Mouse (Mus musculus) adrenal gland, adult 2 months (tissue): Measurements from ENCODE around the gene Lcn4. TPM values are rescaled to one million over a fixed set of nuclear protein-coding genes. Genes with fewer than 3 reads are reported as not detected.
A peak's percentile ranks its signal among the peaks of the same experiment; 100 is the strongest.

Experiments
- DNase-seq: peaks from one replicate; pipeline ENCODE4 v3.0.0; 2021
- polyA plus RNA-seq: library from polyadenylated mRNA; depleted of rRNA; stranded (reverse); fragments of >200 nt; gene quantifications from 2 replicates; pipeline ENCODE4 v1.2.3, GENCODE M21; 2012; rRNA removed
- total RNA-seq, 2 experiments: library from RNA; stranded (reverse); gene quantifications; 2 replicates each; pipeline ENCODE4 v1.2.3; 2021

Gene Lcn4
- total and polyA plus RNA-seq, 3 experiments = not detected

GRCm38 (mm10) chr2:26634629-26635488 is 36.2 kb downstream of the Lcn4 start:
- no peak for DNase-seq

- no peak for DNase-seq
Observed at GRCm38 (mm10) chr2:26633953-26634530, 37.0 kb downstream of the Lcn4 start.

- DNase-seq = no peak
Observed at GRCm38 (mm10) chr2:26632541-26633395, 38.3 kb downstream of the Lcn4 start.

GRCm38 (mm10) chr2:26628792-26629437 is 42.2 kb downstream of the Lcn4 start:
- no peak for DNase-seq

GRCm38 (mm10) chr2:26627921-26628739 is 43.0 kb downstream of the Lcn4 start, which contains the start of gene Fam69b:
Gene Fam69b, plus strand, starts transcription at chr2:26628457.
- peak; percentile 84 for DNase-seq

GRCm38 (mm10) chr2:26626081-26626480 is 45.0 kb downstream of the Lcn4 start:
- no peak for DNase-seq

- no peak for DNase-seq
Observed at GRCm38 (mm10) chr2:26625419-26625818, 45.7 kb downstream of the Lcn4 start.

GRCm38 (mm10) chr2:26622984-26623383 is 48.1 kb downstream of the Lcn4 start:
- DNase-seq = no peak

- no peak for DNase-seq
Observed at GRCm38 (mm10) chr2:26621246-26621645, 49.8 kb downstream of the Lcn4 start.

- DNase-seq = no peak
Observed at GRCm38 (mm10) chr2:26617928-26618327, 53.2 kb downstream of the Lcn4 start.

Other genes starting within 250 kb of the Lcn4 start
- 10 to 100 TPM; 46.4 to 70.8 TPM for gene Sec16a, start 226.1 kb downstream of the Lcn4 start, total RNA-seq
- gene Sec16a, start 226.1 kb downstream of the Lcn4 start, polyA plus RNA-seq = 70.1 and 84.9 TPM in 2 replicates
- 10 to 100 TPM; 17.6 to 21.1 TPM for gene Notch1, start 154.6 kb downstream of the Lcn4 start, total RNA-seq
- gene Notch1, start 154.6 kb downstream of the Lcn4 start, polyA plus RNA-seq = 37.1 and 49.2 TPM in 2 replicates
- gene Egfl7, start 91.3 kb downstream of the Lcn4 start, total RNA-seq = 100 to 1,000 TPM in 1 of 2 experiments, 10 to 100 TPM in 1; 71.2 to 146 TPM
- gene Egfl7, start 91.3 kb downstream of the Lcn4 start, polyA plus RNA-seq = 355 and 444 TPM in 2 replicates
- not detected for gene Gm20532, start 84.6 kb downstream of the Lcn4 start, total RNA-seq
- gene Gm20532, start 84.6 kb downstream of the Lcn4 start, polyA plus RNA-seq = not detected in 2 replicates
- gene Agpat2, start 66.9 kb downstream of the Lcn4 start, total RNA-seq = 100 to 1,000 TPM; 469 to 591 TPM
- gene Agpat2, start 66.9 kb downstream of the Lcn4 start, polyA plus RNA-seq = 584 and 714 TPM in 2 replicates
- gene Fam69b, start 42.8 kb downstream of the Lcn4 start, total RNA-seq = 10 to 100 TPM in 1 of 2 experiments, 1 to 10 TPM in 1; 6.9 to 15.7 TPM
- 21.8 and 33.4 TPM in 2 replicates for gene Fam69b, start 42.8 kb downstream of the Lcn4 start, polyA plus RNA-seq
- gene Abo, start 193.7 kb upstream of the Lcn4 start, total RNA-seq = not detected
- not detected in 2 replicates for gene Abo, start 193.7 kb upstream of the Lcn4 start, polyA plus RNA-seq
- 10 to 100 TPM; 23.9 to 26.6 TPM for gene Surf6, start 231.6 kb upstream of the Lcn4 start, total RNA-seq
- gene Surf6, start 231.6 kb upstream of the Lcn4 start, polyA plus RNA-seq = 5.1 and 5.2 TPM in 2 replicates
- 10 to 100 TPM; 48.3 to 56.8 TPM for gene Med22, start 239.4 kb upstream of the Lcn4 start, total RNA-seq
- 45.0 and 45.5 TPM in 2 replicates for gene Med22, start 239.4 kb upstream of the Lcn4 start, polyA plus RNA-seq
- 100 to 1,000 TPM; 543 to 545 TPM for gene Rpl7a, start 239.5 kb upstream of the Lcn4 start, total RNA-seq
- 233 and 258 TPM in 2 replicates for gene Rpl7a, start 239.5 kb upstream of the Lcn4 start, polyA plus RNA-seq
- gene Surf2, start 245.1 kb upstream of the Lcn4 start, total RNA-seq = 10 to 100 TPM; 38.4 to 47.9 TPM
- 22.5 and 28.5 TPM in 2 replicates for gene Surf2, start 245.1 kb upstream of the Lcn4 start, polyA plus RNA-seq
- 100 to 1,000 TPM; 108 to 115 TPM for gene Surf1, start 245.2 kb upstream of the Lcn4 start, total RNA-seq
- 67.9 and 77.7 TPM in 2 replicates for gene Surf1, start 245.2 kb upstream of the Lcn4 start, polyA plus RNA-seq